Comparison of ENCODE assay signal across 16 mouse cellular contexts in genomic region chr16:26184647-26185262, GRCm38 (mm10).
DNase-seq lines count a peak whose midpoint lies in the region; ATAC-seq and TF ChIP-seq lines count a peak whose summit lies in the region.
"Had no signal": no experiment of that assay in that cellular context is flagged by ENCODE, and none has a peak within 500 bp of the region (broad histone marks: within the 10 kb centered on the region; RNA-seq: fewer than 3 reads in every experiment).

No protein-coding gene starts in this region.

- no peak for TF ChIP-seq CTCF in forebrain, postnatal 0 days (IDR thresholded peaks at IDR 0.05; ENCODE audit: low read depth)
- TF ChIP-seq CTCF in kidney, adult 2 months (conservative IDR thresholded peaks at IDR 0.05; ENCODE audit: insufficient read depth, insufficient read length, low read depth, low read length), result no peak
- no peak for TF ChIP-seq CTCF in gastrocnemius, adult 2 months (IDR thresholded peaks at IDR 0.05)

- H3K9ac ChIP-seq in forebrain, embryonic 12.5 days, result no peak overlapping the region
- H3K9ac ChIP-seq in forebrain, postnatal 0 days, result no peak overlapping the region
- no peak overlapping the region for H3K9ac ChIP-seq in limb, embryonic 14.5 days (ENCODE audit: low read depth, low read length, severe bottlenecking)
- H3K9ac ChIP-seq: hindbrain, embryonic 13.5 days; liver, embryonic 13.5 days had no signal

- 59% methylated on average over 6 of the region's 6 CpGs for WGBS in forebrain, embryonic 12.5 days
- 40% methylated on average over 6 of the region's 6 CpGs for WGBS in forebrain, postnatal 0 days
- 55% methylated on average over 6 of the region's 6 CpGs for WGBS in kidney, adult 2 months
- WGBS in limb, embryonic 14.5 days, result 35% methylated on average over 6 of the region's 6 CpGs

- no peaks in the 10 kb centered on the region for H3K36me3 ChIP-seq in forebrain, embryonic 12.5 days (replicated peaks)
- no peaks in the 10 kb centered on the region for H3K36me3 ChIP-seq in forebrain, postnatal 0 days (ENCODE audit: insufficient read depth)
- H3K36me3 ChIP-seq in kidney, adult 2 months (ENCODE audit: control insufficient read depth, insufficient read depth, low read length), result no peaks in the 10 kb centered on the region
- H3K36me3 ChIP-seq in limb, embryonic 14.5 days (ENCODE audit: control insufficient read depth, insufficient read depth, low read length), result no peaks in the 10 kb centered on the region
- H3K36me3 ChIP-seq: G1E; hindbrain, embryonic 13.5 days; liver, embryonic 13.5 days; midbrain, embryonic 10.5 days had no signal

- no peak for DNase-seq in forebrain, postnatal 0 days
- DNase-seq in kidney, adult 2 months, result no peak
- no peak for DNase-seq in kidney, adult 8-10 months
- peak; percentile 4 for DNase-seq in NIH3T3 (ENCODE audit: low read depth)
- DNase-seq in limb, embryonic 14.5 days (ENCODE audit: low spot score), result peak; percentile 74
- no peak for DNase-seq in gastrocnemius, adult 2 months
- no peak for DNase-seq in spleen, postnatal 4 days (ENCODE audit: low spot score in 2 of 2)
- DNase-seq: cerebellum, adult 8-10 months; liver, embryonic 13.5 days; spleen, adult 18-20 months; thymus, postnatal 25 days had no signal

- H3K27me3 ChIP-seq in forebrain, embryonic 12.5 days, result no peaks in the 10 kb centered on the region
- no peaks in the 10 kb centered on the region for H3K27me3 ChIP-seq in forebrain, postnatal 0 days (ENCODE audit: insufficient read depth, low read length)
- H3K27me3 ChIP-seq in kidney, adult 2 months (replicated peaks; ENCODE audit: control insufficient read depth, insufficient read depth, low read length), result no peaks in the 10 kb centered on the region
- H3K27me3 ChIP-seq in limb, embryonic 14.5 days (ENCODE audit: control insufficient read depth, insufficient read depth, low read length), result no peaks in the 10 kb centered on the region
- H3K27me3 ChIP-seq: hindbrain, embryonic 13.5 days; liver, embryonic 13.5 days had no signal

- H3K4me1 ChIP-seq in forebrain, embryonic 12.5 days, result 0 out of 2 replicates have a peak, but pooled peaks cover 3% of the 10 kb centered on the region
- no peaks in the 10 kb centered on the region for H3K4me1 ChIP-seq in forebrain, postnatal 0 days (ENCODE audit: insufficient read depth)
- H3K4me1 ChIP-seq in kidney, adult 2 months (ENCODE audit: control insufficient read depth, insufficient read depth, low read length), result peaks cover 2% of the 10 kb centered on the region; the same call in 1 of the 2 replicates
- peaks cover 20% of the 10 kb centered on the region for H3K4me1 ChIP-seq in limb, embryonic 14.5 days (ENCODE audit: control insufficient read depth, insufficient read depth, low read length)
- H3K4me1 ChIP-seq: hindbrain, embryonic 13.5 days; liver, embryonic 13.5 days; midbrain, embryonic 10.5 days had no signal

- intact Hi-C loops in gastrocnemius, adult 2 months (cut with DNase I), result no loop called here

- no peak for TF ChIP-seq POLR2A in kidney, adult 2 months (IDR thresholded peaks at IDR 0.05; ENCODE audit: low read depth, low read length)
- no peak for TF ChIP-seq POLR2A in limb, embryonic 14.5 days (IDR thresholded peaks at IDR 0.05; ENCODE audit: borderline replicate concordance, extremely low read depth, insufficient read depth, insufficient read length)

- H3K27ac ChIP-seq in forebrain, embryonic 12.5 days, result no peak overlapping the region
- H3K27ac ChIP-seq in forebrain, postnatal 0 days (ENCODE audit: low read depth, low read length), result no peak overlapping the region
- 0 out of 2 replicates have a peak overlapping the region, but pooled peaks have one; percentile 22 for H3K27ac ChIP-seq in kidney, adult 2 months (ENCODE audit: insufficient read depth, low read depth, low read length)
- peak overlapping the region; percentile 59; the same call in 1 of the 2 replicates for H3K27ac ChIP-seq in limb, embryonic 14.5 days (replicated peaks; ENCODE audit: low read depth, low read length)
- no peak overlapping the region for H3K27ac ChIP-seq in gastrocnemius, adult 2 months
- H3K27ac ChIP-seq: hindbrain, embryonic 13.5 days; liver, embryonic 13.5 days; midbrain, embryonic 10.5 days had no signal

- no peak overlapping the region for H3K4me2 ChIP-seq in forebrain, embryonic 12.5 days
- H3K4me2 ChIP-seq in forebrain, postnatal 0 days (ENCODE audit: low read depth), result no peak overlapping the region
- H3K4me2 ChIP-seq in limb, embryonic 14.5 days (replicated peaks; ENCODE audit: low read depth, low read length, severe bottlenecking), result no peak overlapping the region
- H3K4me2 ChIP-seq: hindbrain, embryonic 13.5 days; liver, embryonic 13.5 days had no signal

- H3K4me3 ChIP-seq in forebrain, embryonic 12.5 days (replicated peaks), result no peak overlapping the region
- H3K4me3 ChIP-seq in forebrain, postnatal 0 days (ENCODE audit: low read depth, low read length), result no peak overlapping the region
- H3K4me3 ChIP-seq in kidney, adult 2 months (ENCODE audit: insufficient read depth, low read depth, low read length), result no peak overlapping the region
- no peak overlapping the region for H3K4me3 ChIP-seq in limb, embryonic 14.5 days (replicated peaks; ENCODE audit: low read length)
- no peak overlapping the region for H3K4me3 ChIP-seq in gastrocnemius, adult 2 months
- H3K4me3 ChIP-seq: hindbrain, embryonic 13.5 days; liver, embryonic 13.5 days; midbrain, embryonic 10.5 days; myocyte had no signal

- ATAC-seq in forebrain, embryonic 12.5 days (ENCODE audit: low FRiP score), result peak; percentile 68; the same call in 1 of the 2 replicates
- no peak for ATAC-seq in forebrain, postnatal 0 days
- peak; percentile 60 for ATAC-seq in limb, embryonic 14.5 days (ENCODE audit: low FRiP score, low read depth)

- H3K9me3 ChIP-seq in forebrain, embryonic 12.5 days, result no peaks in the 10 kb centered on the region
- H3K9me3 ChIP-seq in forebrain, postnatal 0 days (ENCODE audit: low read length), result no peaks in the 10 kb centered on the region
- H3K9me3 ChIP-seq in limb, embryonic 14.5 days (ENCODE audit: control insufficient read depth, low read length), result no peaks in the 10 kb centered on the region
- H3K9me3 ChIP-seq: hindbrain, embryonic 13.5 days; liver, embryonic 13.5 days; midbrain, embryonic 10.5 days had no signal

Comparison
In these comparisons a context has a peak if more than half of its experiments do, and no peak if none do; other contexts are left out.
1. H3K27ac ChIP-seq: peak in kidney, adult 2 months (single experiment) and limb, embryonic 14.5 days (single experiment); none in forebrain, embryonic 12.5 days (single experiment), forebrain, postnatal 0 days (single experiment) and gastrocnemius, adult 2 months (single experiment).
2. DNase-seq: peak in NIH3T3 (single experiment) and limb, embryonic 14.5 days (single experiment); none in forebrain, postnatal 0 days (single experiment), kidney, adult 2 months (single experiment), kidney, adult 8-10 months (0 of 2), gastrocnemius, adult 2 months (single experiment) and spleen, postnatal 4 days (0 of 2).